Mouse (Mus musculus) heart, postnatal 10 days (tissue): ENCODE results near the gene Ghr. TPM values are rescaled to one million over a fixed set of nuclear protein-coding genes. Genes with fewer than 3 reads are reported as not detected.
A peak's percentile ranks its signal among the peaks of the same experiment; 100 is the strongest.

Source experiments
- DNase-seq, 2 experiments: peaks; one replicate each; pipeline ENCODE4 v3.0.0; 2021
- intact Hi-C: fragments of 180-260 bp; cut with DNase I; formaldehyde crosslinking; loops from one replicate; pipeline ENCODE4 v1.15.1; 2025
- total RNA-seq, 2 experiments: library from RNA; stranded (reverse); gene quantifications; 2 replicates each; pipeline ENCODE4 v1.2.3; 2021

Gene Ghr
- total RNA-seq, 2 experiments from 2014 or later = 111 to 126 TPM

DNA sequence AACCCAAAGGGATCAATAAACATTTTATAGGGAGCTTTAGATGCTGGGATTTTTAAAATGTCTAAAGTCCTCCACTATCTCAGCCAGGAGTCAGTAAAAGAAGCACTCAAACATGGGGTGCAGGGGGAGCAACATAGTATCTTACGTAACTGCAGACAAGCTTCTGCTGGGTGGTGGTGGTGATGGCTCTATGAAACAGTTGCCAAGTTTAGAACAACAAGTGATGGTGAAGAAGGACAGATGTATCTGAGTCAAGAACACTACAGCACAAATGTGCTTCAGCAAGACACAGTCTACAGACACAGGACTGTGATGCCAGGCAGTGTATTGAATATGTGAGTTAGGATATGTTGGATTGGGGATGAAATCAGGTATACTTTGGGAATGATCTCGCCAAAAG lies 187.1 kb downstream of the Ghr start:
- intact Hi-C loops = no loop called here
- no peak for DNase-seq

DNA sequence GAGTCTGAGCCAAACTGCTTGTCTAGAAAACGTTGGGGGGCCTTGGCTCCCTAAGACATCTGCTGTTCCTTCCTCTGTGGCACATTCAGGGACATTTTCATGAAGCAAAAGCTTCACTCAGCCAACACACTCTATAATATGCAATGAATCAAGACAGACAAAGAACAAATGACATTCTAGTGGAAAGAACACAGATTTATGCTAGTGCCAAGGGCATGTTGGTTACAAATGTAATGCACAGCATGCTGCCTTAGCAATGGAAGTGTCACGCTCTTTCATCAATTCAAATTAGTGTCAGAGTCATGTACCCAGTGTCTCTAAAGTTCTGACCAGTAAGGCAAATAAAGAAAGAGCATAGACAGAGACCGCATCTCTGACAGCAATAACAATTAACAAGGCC lies 187.6 kb downstream of the Ghr start:
- no peak for DNase-seq
- intact Hi-C loops = no loop called here

DNA sequence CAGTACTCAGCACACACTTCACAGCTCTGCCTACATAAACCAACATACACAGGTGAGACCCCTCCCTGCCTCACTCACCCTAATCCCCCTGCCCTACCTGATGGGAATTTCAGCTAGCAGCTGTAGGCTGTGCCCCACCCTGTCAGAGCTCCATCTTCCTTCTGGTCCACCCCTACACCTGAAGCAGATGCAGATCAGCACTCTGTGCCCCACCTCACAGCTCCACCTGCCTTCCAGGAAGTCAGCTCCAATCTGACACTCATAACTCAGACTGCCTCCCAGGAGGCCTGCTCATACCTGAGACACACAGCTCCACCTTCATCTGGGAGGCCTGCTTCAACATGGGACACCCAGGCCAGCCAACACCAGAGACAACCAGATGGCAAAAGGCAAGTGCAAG lies 192.6 kb downstream of the Ghr start:
- intact Hi-C loops = no loop called here
- DNase-seq = no peak

DNA sequence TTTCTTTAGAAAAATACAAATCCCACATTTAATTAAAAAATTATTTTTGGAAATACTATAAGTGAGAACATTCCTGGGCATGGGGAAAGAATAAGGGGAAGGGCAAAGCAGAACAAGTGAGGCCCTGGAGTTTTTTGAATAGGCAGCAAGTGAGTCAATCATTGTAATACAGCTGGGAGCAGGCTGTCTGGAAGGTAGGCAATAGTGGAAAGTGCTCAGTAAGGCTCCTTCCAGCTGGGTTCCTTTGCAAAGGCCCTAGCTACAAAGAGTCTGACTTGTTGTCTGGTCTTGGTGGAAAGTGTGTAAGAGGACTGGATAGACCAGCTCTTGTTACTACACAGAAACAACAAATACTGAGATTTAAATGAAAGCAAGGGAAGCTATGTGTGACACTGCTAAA lies 194.3 kb downstream of the Ghr start:
- no peak for DNase-seq
- intact Hi-C loops = no loop called here

DNA sequence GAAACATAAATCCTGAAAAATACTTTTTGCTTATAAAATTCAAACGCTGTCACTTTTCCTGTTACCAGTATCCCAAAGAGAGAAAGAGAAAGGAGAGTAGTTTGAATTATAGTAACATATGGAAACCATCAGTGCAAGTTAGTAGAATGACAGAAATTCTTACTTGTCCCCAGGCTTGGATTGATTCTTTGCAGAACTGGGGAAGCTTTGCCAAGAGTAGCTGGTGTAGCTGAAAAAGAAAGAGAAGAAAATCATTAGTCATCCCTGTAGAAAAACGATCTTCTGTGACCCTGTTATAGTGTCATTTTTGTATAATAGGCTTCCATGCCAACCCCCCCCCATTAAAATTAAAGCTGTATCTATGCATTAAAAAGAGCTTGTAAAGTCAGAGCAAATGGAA lies 194.8 kb downstream of the Ghr start:
- peak; percentile 20 to 24 for DNase-seq
- intact Hi-C loops = no loop called here

DNA sequence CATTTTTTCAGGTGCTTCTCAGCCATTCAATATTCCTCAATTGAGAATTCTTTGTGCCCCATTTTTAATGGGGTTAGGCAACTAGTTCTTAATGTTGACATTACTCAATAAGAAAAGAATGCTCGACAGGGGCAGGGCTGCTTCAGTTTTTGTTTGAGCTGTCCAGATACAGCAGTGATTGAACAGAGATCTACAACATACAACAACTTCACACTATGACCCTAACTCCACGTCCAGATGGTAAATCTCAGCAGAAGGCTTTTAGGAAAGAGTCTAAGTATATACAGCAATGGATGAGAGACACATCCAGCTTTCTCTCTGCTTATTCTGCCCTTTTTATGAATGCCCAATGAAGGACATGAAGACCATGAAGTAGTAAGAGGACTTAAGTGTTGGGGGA lies 199.5 kb downstream of the Ghr start:
- intact Hi-C loops = no loop called here
- DNase-seq = no peak

DNA sequence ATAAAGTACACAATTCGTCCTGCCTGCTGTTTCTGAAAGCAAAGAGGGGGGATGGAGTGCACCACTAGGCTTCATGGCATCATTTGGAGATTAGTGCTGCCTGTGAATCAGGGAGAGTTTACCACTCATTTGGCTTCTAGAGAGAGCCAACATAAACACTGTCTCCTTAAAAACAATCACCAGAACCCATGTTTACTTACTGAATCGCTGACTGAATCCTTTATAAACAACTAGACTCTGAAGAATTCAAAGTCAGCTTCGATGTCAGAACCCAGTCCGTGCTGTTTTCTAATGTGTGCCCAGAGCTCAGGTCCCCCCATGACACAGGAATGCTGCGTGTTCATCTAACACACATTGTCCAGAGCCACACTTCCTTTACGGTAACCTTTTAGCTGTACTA lies 201.9 kb downstream of the Ghr start:
- DNase-seq = no peak
- intact Hi-C loops = no loop called here

DNA sequence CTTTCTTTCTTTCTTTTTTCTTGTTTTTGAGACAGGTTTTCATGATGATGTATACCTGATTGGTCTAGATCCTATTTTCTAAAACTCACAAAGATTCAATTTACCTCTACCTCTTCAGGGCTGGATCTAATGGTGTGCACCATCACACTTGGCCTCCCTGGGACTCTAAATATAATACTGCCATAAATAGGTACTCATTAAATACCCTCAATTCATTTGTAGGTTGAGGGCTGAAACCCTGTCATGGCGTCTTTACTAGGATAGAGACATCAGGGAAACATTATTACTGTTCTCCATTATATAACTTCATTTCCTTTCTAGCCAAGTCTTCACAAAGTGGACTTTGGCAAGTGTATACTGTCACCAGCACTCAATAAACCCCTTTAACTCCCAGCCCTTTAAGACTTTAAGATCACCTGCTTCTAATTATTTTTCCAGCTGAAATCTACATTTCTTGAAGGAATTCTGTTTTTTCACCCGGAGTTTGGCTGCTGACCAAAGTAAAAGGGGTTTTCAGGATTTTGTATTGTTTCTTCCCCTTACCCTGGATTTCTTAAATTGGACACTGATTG lies 214.9 kb downstream of the Ghr start:
- DNase-seq = no peak
- intact Hi-C loops = no loop called here

DNA sequence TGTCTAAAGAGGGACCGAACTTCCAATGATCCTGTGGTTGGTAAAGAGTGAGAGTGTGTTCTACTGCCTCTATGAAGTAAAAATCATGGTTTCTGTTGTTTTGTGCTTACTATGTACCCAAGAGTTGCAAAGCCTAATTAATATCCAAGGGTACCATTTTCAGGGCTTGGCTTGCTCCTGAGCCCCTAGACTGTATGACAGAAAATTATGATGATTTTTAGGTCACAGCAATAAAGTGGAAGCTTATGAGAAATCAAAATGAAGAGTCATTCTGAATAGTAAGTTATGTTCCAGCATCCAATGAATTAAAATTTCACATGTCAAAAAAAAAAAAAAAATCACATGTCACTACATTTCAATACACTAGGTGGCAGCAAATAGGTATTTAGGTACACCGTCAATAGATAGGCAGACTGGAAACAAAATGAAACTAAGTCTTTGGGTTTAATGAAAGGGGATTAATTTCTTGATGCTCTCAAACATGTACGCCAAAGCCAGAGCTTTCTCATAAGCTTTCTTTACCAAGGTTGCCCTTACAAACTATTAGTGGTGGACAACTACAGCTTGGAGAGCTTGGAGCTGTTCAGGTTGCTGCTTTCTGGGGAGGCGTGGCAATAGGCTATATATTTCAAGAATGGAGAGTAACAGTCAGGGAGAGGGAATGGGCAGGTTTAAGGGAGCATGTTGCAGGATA lies 227.1 kb downstream of the Ghr start:
- DNase-seq = peak in 1 of 2 experiments; percentile 25
- intact Hi-C loops = loop anchor here (2.0 to 5.0 kb wide), 5 partner anchors 81 to 551 kb away; partner anchors contain the start of gene Ghr

DNA sequence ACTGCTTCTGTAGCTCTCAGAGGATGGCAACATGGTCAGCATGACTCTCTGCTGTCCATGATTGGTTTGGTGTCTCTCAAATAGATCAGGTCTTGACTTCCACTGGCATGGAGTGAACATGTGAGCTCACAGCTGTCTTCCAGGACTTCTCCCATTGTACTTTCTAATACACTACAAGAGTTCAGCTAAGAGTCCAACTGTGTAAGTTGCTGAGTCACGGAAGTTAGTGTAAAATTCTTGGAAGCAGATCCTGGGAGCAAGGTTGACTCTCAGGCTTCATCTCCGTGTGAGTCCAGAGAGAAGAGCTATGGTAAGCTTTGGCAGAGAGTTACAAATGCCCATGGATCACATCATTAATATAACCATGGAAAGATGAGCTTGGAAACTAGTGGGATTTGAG lies 229.6 kb downstream of the Ghr start:
- no peak for DNase-seq
- intact Hi-C loops = no loop called here

DNA sequence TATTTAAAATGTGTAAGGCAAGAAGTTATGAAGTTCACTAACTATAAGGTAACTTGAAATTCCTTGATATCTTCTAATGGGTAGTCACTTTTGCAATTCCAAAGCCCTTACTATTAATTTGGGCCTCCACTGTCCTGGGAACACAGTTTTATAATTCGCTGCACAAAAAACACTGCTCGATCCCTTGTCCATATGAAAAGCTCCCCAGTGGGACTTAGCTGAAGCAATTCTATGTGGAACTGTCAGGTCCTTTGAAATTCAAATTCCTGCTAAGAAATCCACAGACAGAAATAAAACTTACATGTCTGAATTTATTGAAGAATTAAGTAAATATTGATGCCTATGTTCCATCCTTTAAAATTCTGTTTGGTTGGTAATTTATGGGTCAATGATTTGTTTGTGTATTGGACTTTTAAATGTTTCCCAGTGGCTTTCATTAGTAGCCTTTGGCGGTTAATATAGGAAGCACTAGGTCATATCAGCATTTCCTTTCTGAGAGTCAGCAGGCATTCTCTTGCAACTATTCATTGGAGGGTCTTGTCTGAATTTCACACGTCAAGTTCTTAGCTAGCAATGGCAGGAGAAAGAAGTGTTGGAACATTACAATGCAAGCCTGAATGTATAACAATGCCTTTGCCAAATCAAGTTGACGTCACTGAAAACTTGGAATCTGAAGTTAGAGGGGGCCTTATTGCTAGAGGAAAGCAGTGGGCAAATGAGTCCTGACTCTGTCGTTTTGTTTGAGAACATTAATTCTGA lies 233.8 kb downstream of the Ghr start:
- intact Hi-C loops = no loop called here
- DNase-seq = no peak

DNA sequence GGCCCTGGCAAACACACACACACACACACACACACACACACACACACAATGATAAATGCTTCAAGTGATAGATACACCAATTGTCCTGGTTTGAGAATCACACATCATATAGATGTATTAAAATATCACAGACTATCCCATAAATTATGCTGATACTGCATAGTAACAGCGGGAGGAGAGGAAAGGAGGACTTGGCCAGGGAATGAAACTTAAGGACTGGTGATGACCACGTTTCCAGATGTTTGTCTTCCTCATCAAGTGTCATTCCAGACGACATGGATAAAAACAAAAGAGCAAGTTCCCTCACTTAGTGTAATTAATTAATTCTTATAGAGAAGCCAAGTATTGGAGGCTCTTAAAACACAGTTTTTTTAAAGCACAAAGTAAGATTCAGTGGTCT lies 236.6 kb downstream of the Ghr start:
- DNase-seq = no peak
- intact Hi-C loops = no loop called here

DNA sequence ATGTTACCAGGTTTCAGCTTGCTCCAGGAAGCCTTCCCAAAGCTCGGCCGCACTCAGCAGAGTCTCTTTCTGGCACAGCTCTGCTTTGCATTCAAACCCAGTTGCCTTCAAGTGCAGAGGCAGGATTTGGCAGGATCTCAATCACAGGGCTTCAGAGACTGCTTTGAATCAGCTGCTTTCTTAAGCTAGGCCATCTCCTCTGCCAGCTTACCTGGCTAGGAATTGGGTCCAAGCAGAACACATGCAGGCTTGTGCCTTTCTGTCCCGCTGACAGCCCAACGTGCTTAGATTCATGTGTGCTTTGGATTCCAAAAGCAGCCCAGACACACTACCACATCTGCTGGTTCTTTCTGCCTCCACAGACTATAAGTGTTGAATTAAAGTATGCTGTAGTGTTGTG lies 238.7 kb downstream of the Ghr start:
- intact Hi-C loops = no loop called here
- DNase-seq = peak in 1 of 2 experiments; percentile 37

DNA sequence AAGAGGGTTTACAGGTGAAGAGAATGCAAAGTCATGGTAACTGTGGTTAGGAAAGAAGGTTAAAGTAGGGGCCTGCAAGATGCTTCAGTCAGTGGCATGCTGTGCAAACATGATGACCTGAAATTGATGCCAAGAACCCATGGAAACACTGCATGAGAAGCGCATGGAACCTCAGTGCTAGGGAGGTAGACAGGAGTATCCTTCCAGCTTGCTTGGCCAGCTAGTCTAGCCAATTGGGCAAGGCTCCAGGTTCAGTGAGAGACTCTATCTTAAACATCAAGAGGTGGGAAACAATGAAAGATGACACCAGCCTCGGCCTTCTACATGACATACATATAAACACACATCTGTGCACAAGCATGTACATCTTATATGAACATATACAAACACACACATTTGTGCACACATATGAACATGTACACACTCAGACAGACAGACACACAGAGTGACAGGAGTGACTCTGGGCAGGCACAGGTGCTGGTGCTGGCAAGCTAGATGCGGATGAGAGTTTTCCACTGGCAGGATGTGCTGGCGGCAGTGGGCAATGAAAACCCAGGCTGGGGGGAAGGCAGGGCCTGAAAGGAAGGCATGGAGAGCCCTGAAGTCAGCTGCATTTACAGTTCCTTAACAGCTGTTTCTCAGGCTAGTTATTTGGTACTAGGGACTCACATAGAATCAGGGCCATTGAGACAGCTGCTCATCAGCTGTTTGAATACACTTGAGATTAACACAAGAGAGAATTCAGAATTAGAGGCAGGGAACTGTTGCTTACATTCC lies 241.3 kb downstream of the Ghr start:
- intact Hi-C loops = no loop called here
- peak; percentile 44 to 52 for DNase-seq

DNA sequence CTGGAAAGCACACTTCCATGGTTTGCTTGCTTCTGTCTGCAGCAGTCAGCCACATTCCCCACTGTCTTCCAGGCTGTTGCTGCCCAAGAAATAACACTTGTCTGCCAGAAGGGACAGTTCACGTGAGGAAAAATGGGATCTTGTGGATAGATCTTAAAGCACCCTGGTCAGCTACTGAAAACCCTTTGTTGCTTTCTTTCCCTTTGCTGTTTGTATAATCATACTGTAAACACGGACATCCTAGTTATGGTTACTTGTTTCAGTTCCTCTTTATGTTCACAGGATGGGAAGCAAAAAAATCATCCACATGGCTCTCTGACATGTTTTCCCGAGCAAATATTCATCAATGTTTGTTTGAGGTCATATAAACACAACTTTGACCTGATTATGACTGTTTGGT lies 243.4 kb downstream of the Ghr start:
- DNase-seq = no peak
- intact Hi-C loops = no loop called here

DNA sequence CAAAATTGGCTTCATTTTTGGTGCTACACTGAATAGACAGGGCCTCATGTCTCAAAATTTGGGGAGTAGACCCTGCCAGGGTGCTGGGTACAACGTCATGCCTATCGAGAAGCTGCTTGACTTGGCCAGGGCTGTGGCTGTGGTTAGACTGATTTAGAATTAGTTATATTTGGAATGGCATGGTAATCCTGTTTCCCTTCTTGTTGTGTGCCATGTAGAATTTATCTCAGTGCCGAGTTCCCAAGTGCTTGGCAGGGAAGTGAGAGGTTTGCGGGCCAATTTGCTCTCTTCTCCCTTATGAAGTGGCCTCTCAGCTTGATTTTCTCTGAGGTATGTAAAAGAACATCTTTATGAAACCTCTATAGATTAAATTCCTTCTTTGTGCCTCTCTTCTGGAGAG lies 250.8 kb downstream of the Ghr start:
- intact Hi-C loops = no loop called here
- DNase-seq = peak; percentile 59 to 70

DNA sequence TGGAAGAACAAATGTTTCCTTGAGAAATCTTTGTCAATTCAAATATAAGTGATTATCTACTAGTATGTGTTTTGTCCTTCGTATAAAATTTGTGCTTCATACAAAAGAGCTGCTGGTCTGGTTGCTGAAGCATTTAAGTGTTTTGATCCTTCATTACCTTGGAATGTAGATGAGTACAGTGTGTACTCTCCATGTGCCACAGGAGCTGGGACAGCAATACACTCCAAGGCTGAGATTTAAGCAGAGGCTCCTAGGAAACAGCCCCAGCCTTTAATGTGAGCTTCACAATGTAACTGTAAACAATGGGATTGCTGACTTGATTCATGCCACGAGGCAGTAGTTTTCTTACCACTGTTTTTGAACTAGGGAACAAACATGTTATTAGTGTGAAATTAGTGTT lies 251.5 kb downstream of the Ghr start:
- DNase-seq = no peak
- intact Hi-C loops = no loop called here

DNA sequence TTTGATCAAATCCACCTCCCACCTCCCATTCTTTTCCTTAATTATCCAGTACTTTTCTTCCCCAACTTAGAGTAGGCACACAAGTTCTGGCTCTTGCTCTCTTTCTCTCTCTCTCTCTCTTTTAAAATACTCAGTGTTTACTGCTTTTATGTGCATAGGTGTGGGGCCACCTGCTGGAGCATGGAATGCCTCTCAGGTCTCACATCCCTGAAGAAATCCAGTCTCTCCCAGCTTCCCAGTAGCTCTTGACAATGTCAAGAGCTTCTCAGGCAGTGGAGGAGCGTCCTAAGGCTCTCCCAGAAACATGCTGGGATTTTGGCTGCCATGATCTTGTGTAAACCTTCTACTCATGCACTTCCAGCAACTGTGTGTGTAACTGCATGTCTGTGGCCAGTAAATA lies 253.0 kb downstream of the Ghr start:
- intact Hi-C loops = no loop called here
- DNase-seq = no peak

DNA sequence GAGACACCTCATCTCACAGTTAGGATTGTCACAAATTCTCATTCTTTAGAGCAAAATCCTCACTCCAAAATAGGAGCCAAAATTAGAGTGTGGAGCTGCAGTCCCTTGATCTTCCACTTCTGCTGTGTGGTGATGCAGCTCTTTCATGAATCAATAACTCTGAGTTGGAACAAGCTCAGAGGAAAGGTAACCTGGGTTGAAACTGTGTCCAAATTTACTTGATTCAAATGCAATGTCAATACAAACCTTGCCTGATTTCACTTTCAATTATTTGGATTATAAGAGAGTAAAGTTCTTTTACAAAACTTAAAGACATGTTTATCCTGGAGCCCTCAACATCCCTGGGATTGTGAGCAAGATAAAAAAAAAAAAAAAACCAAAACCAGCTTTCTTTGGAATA lies 260.3 kb downstream of the Ghr start:
- DNase-seq = no peak
- intact Hi-C loops = no loop called here

DNA sequence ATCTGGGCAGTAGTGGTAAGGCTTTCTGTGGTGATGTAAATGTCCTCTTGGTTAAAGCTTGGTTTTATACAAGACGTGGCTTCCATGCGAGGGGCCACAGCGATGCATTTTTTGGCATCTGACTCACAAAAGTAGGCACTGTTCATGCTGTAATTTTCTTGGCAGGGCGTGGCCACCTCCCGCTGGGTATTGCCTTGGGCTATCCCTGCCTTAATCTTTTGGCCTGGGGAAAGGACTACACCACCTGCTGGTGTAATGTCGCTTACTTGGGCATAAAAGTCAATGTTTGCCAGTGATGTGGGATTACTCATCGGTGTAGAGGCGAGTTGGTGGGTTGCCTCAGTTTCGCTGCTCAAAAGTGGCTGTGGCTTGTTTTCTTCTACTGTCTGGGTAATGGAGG lies 263.4 kb downstream of the Ghr start:
- no peak for DNase-seq
- intact Hi-C loops = no loop called here

DNA sequence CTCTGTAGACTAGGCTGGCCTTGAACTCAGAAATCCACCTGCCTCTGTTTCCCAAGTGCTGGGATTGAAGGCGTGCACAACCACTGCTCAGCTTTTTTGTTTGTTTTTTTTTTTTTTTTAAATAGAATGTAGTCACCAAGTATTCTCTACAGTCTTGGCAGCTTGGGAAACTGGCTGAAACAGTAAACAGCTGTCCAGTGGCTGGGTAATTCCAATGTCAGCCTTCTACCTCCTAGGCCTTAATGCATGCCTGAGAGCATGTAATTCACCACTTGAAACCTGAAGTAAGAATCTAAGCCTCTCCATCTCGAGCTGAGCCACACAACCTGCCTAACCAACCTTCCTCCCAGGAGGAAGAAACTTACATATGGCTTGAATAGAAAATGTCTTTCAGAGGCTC lies 266.7 kb downstream of the Ghr start:
- no peak for DNase-seq
- intact Hi-C loops = no loop called here
